Comparison of ENCODE assay signal across 21 mouse cellular contexts in the genomic region with DNA sequence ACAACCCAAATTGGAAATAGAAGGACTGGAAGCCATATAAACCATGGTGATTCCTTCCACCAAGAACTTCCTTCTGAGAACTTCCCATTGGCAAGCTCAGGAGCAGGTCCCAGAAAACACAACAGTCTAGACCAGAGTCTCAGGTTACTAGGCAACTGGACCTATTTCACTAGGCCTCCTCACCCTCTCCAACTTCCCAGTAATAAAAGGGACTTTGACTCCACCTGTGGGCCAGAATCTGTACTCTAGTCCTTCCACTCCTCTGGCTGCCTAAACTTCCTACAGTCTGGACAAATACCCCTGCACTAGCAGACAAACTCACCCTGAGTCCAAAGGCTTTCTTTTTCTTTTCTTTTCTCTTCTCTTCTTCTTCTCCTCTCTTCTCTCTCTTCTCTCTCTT. TPM values are rescaled to one million over a fixed set of nuclear protein-coding genes. Genes with fewer than 3 reads are reported as not detected.
DNase-seq lines count a peak whose midpoint lies in the region; ATAC-seq and TF ChIP-seq lines count a peak whose summit lies in the region.
"Had no signal": no experiment of that assay in that cellular context is flagged by ENCODE, and none has a peak within 500 bp of the region (broad histone marks: within the 10 kb centered on the region; RNA-seq: fewer than 3 reads in every experiment).

No protein-coding gene starts in this region.

- no peak overlapping the region for H3K9ac ChIP-seq in kidney, postnatal 0 days (ENCODE audit: low read depth, low read length)
- no peak overlapping the region for H3K9ac ChIP-seq in CH12.LX (ENCODE audit: insufficient read depth, low read depth)
- H3K9ac ChIP-seq in midbrain, postnatal 0 days (replicated peaks; ENCODE audit: low read length, poor library complexity, severe bottlenecking) = no peak overlapping the region
- H3K9ac ChIP-seq: embryonic facial prominence, embryonic 12.5 days; lung, embryonic 15.5 days; midbrain, embryonic 12.5 days; neural tube, embryonic 12.5 days had no signal

- no peak for TF ChIP-seq CTCF in kidney, postnatal 0 days (IDR thresholded peaks at IDR 0.05; ENCODE audit: low read depth)
- peak in 1 of 2 experiments; percentile 66; a peak in 2 of 4 replicates for TF ChIP-seq CTCF in CH12.LX (conservative IDR thresholded peaks at IDR 0.05 in 1 of 2, IDR thresholded peaks at IDR 0.05 in 1 of 2; ENCODE audit: low read depth in 2 of 2, low read length in 2 of 2)
- no peak for TF ChIP-seq CTCF in left cerebral cortex, adult 2 months (IDR thresholded peaks at IDR 0.05)
- no peak for TF ChIP-seq CTCF in midbrain, postnatal 0 days (IDR thresholded peaks at IDR 0.05)

- TF ChIP-seq POLR2A in CH12.LX (IDR thresholded peaks at IDR 0.05; ENCODE audit: low read depth, low read length) = no peak

- H3K4me2 ChIP-seq in kidney, postnatal 0 days (ENCODE audit: low read length) = no peak overlapping the region
- no peak overlapping the region for H3K4me2 ChIP-seq in CH12.LX (ENCODE audit: insufficient read depth, low read depth, poor library complexity, severe bottlenecking)
- no peak overlapping the region for H3K4me2 ChIP-seq in midbrain, postnatal 0 days (ENCODE audit: low read depth, low read length, poor library complexity, severe bottlenecking)
- H3K4me2 ChIP-seq: embryonic facial prominence, embryonic 12.5 days; lung, embryonic 15.5 days; midbrain, embryonic 12.5 days; neural tube, embryonic 12.5 days had no signal

- no peak overlapping the region for H3K27ac ChIP-seq in kidney, postnatal 0 days
- no peak overlapping the region for H3K27ac ChIP-seq in CH12.LX (ENCODE audit: insufficient read depth, low read depth)
- no peak overlapping the region for H3K27ac ChIP-seq in left cerebral cortex, adult 2 months
- H3K27ac ChIP-seq in midbrain, postnatal 0 days (ENCODE audit: low read depth, low read length) = no peak overlapping the region
- H3K27ac ChIP-seq: embryonic facial prominence, embryonic 12.5 days; lung, embryonic 15.5 days; midbrain, embryonic 12.5 days; neural tube, embryonic 12.5 days had no signal

- ATAC-seq in kidney, postnatal 0 days (replicated peaks; ENCODE audit: low FRiP score, low read depth) = no peak
- ATAC-seq in hematopoietic stem cell, adult 5-6 weeks (replicated peaks in 1 of 2; ENCODE audit: insufficient read depth in 1 of 2, low FRiP score in 2 of 2, low TSS enrichment in 1 of 2, low read depth in 1 of 2, poor library complexity in 2 of 2, severe bottlenecking in 2 of 2) = peak; percentile 88 to 95
- no peak for ATAC-seq in midbrain, postnatal 0 days (ENCODE audit: low FRiP score)
- ATAC-seq: inflammation-experienced regulatory T-cells, adult 6 months had no signal

- no peak for TF ChIP-seq EP300 in CH12.LX (IDR thresholded peaks at IDR 0.05; ENCODE audit: low read length)

- in situ Hi-C loops in CH12.LX (cut with MboI; ENCODE audit: low pct_ligation_motif_present, low pct_unique_long_range_greater_than_20kb, low sequenced_read_pairs) = no loop called here

- H3K79me2 ChIP-seq in CH12.LX (replicated peaks; ENCODE audit: control insufficient read depth, extremely low read depth, insufficient read depth, poor library complexity, severe bottlenecking) = no peaks in the 10 kb centered on the region

- H3K4me1 ChIP-seq in kidney, postnatal 0 days (replicated peaks; ENCODE audit: insufficient read depth, low read length) = no peaks in the 10 kb centered on the region
- H3K4me1 ChIP-seq in CH12.LX (ENCODE audit: control insufficient read depth in 1 of 2, insufficient read depth in 2 of 2) = peaks cover 0 to 4% of the 10 kb centered on the region in 2 experiments; a peak in 2 of 4 replicates
- H3K4me1 ChIP-seq in midbrain, postnatal 0 days (ENCODE audit: insufficient read depth, low read length) = no peaks in the 10 kb centered on the region
- H3K4me1 ChIP-seq: embryonic facial prominence, embryonic 12.5 days; lung, embryonic 15.5 days; midbrain, embryonic 12.5 days; neural tube, embryonic 12.5 days had no signal

- no peak overlapping the region for H3K4me3 ChIP-seq in kidney, postnatal 0 days (replicated peaks; ENCODE audit: low read depth, low read length)
- no peak overlapping the region for H3K4me3 ChIP-seq in CH12.LX (replicated peaks in 1 of 3; ENCODE audit: low read depth in 2 of 3, low read length in 2 of 3, poor library complexity in 1 of 3)
- no peak overlapping the region for H3K4me3 ChIP-seq in left cerebral cortex, adult 2 months
- H3K4me3 ChIP-seq in midbrain, postnatal 0 days (ENCODE audit: low read depth, low read length) = no peak overlapping the region
- H3K4me3 ChIP-seq: embryonic facial prominence, embryonic 12.5 days; lung, embryonic 15.5 days; midbrain, embryonic 12.5 days; neural tube, embryonic 12.5 days had no signal

- intact Hi-C loops in left cerebral cortex, adult 2 months (cut with DNase I) = no loop called here

- dilution Hi-C loops in CH12.LX (cut with MboI; ENCODE audit: extremely low pct_ligation_motif_present, extremely low pct_unique_long_range_greater_than_20kb, low sequenced_read_pairs) = no loop called here

- no peaks in the 10 kb centered on the region for H3K9me3 ChIP-seq in kidney, postnatal 0 days (replicated peaks; ENCODE audit: low read length)
- no peaks in the 10 kb centered on the region for H3K9me3 ChIP-seq in CH12.LX (replicated peaks; ENCODE audit: low read length)
- H3K9me3 ChIP-seq in midbrain, postnatal 0 days (ENCODE audit: low read length) = no peaks in the 10 kb centered on the region
- H3K9me3 ChIP-seq: embryonic facial prominence, embryonic 12.5 days; lung, embryonic 15.5 days; midbrain, embryonic 12.5 days; neural tube, embryonic 12.5 days had no signal

- DNase-seq in kidney, postnatal 0 days (ENCODE audit: low spot score) = peak; percentile 4
- no peak for DNase-seq in kidney, adult 8-10 months
- DNase-seq in CH12.LX (ENCODE audit: extremely low read depth) = peak; percentile 48
- DNase-seq in splenic B cell, adult 2 months (ENCODE audit: low read depth, low spot score) = peak; percentile 38
- DNase-seq in left cerebral cortex, adult 2 months (ENCODE audit: extremely low spot score in 1 of 2, low spot score in 2 of 2) = no peak
- no peak for DNase-seq in midbrain, postnatal 0 days (ENCODE audit: low spot score)
- no peak for DNase-seq in urinary bladder, postnatal 10 days (ENCODE audit: low spot score)
- DNase-seq: gastrocnemius, postnatal 14 days; heart, postnatal 4 days had no signal

- H3K27me3 ChIP-seq in kidney, postnatal 0 days (ENCODE audit: insufficient read depth, low read length) = no peaks in the 10 kb centered on the region
- H3K27me3 ChIP-seq in CH12.LX (replicated peaks) = no peaks in the 10 kb centered on the region
- H3K27me3 ChIP-seq in splenic B cell, adult 2 months (ENCODE audit: control insufficient read depth, insufficient read depth, low read length, poor library complexity, severe bottlenecking) = no peaks in the 10 kb centered on the region
- no peaks in the 10 kb centered on the region for H3K27me3 ChIP-seq in midbrain, postnatal 0 days (ENCODE audit: insufficient read depth, low read length)
- H3K27me3 ChIP-seq: embryonic facial prominence, embryonic 12.5 days; lung, embryonic 15.5 days; midbrain, embryonic 12.5 days; neural tube, embryonic 12.5 days had no signal

- H3K36me3 ChIP-seq in kidney, postnatal 0 days (ENCODE audit: insufficient read depth, low read length) = no peaks in the 10 kb centered on the region
- no peaks in the 10 kb centered on the region for H3K36me3 ChIP-seq in CH12.LX (replicated peaks in 1 of 2; ENCODE audit: control insufficient read depth in 1 of 2, insufficient read depth in 1 of 2, low read length in 1 of 2)
- H3K36me3 ChIP-seq in splenic B cell, adult 2 months (ENCODE audit: control insufficient read depth, insufficient read depth, low read length, poor library complexity, severe bottlenecking) = no peaks in the 10 kb centered on the region
- no peaks in the 10 kb centered on the region for H3K36me3 ChIP-seq in midbrain, postnatal 0 days (ENCODE audit: insufficient read depth, low read length)
- H3K36me3 ChIP-seq: embryonic facial prominence, embryonic 12.5 days; lung, embryonic 15.5 days; midbrain, embryonic 12.5 days; neural tube, embryonic 12.5 days had no signal

- peak; percentile 74 for TF ChIP-seq RAD21 in CH12.LX (IDR thresholded peaks at IDR 0.05; ENCODE audit: low read depth, low read length)

TF ChIP-seq in CH12.LX, 34 proteins besides CTCF, POLR2A, EP300 and RAD21 (continues in another document):
- TF ChIP-seq BHLHE40 (IDR thresholded peaks at IDR 0.05; ENCODE audit: low read depth, low read length) = no peak
- no peak for TF ChIP-seq POLR2AphosphoS2 (IDR thresholded peaks at IDR 0.05; ENCODE audit: low read depth, low read length)
- TF ChIP-seq SMC3 (IDR thresholded peaks at IDR 0.05; ENCODE audit: low read depth, low read length) = peak; percentile 77
- no peak for TF ChIP-seq E2F4 (IDR thresholded peaks at IDR 0.05; ENCODE audit: insufficient replicate concordance, low read depth, low read length)
- no peak for TF ChIP-seq TCF12 (IDR thresholded peaks at IDR 0.05; ENCODE audit: low read depth, low read length)

RNA-seq across cellular contexts. Expression of gene Glipr1l1, which starts 8.8 kb away (rescaled TPM):
- not detected in 2 replicates for polyA plus RNA-seq in kidney, postnatal 0 days (2015; fragmentation: Nextera tagmentation; extraction: Ambion mirVana)
- total RNA-seq in CH12.LX (2012; rRNA removed) = not detected in 2 replicates
- not detected in 2 replicates for total RNA-seq in CH12.LX (2014; rRNA removed)
- polyA plus RNA-seq in CH12.LX (2012; ENCODE audit: insufficient read length, low read depth) = not detected in 2 replicates
- total RNA-seq in hematopoietic stem cell, adult 5-6 weeks (2017) = not detected in 2 replicates
- total RNA-seq in left cerebral cortex, adult 2 months (2021) = not detected
- total RNA-seq in midbrain, postnatal 0 days (2014; rRNA removed) = 0.77 TPM in 1 of 2 replicates, not detected in the other
- 0.17 TPM in 1 of 2 replicates, not detected in the other for polyA plus RNA-seq in midbrain, postnatal 0 days (2015; fragmentation: Nextera tagmentation; extraction: Ambion mirVana)
- total RNA-seq: adrenal gland, postnatal 4 days; gastrocnemius, postnatal 14 days; heart, postnatal 4 days; layer of hippocampus, postnatal 10 days; left cerebral cortex, postnatal 25 days; liver, adult 2 months had no signal
- polyA plus RNA-seq: C2C12; embryonic facial prominence, embryonic 12.5 days; inflammation-experienced regulatory T-cells, adult 6 months; liver, adult 2 months; lung, embryonic 15.5 days; midbrain, embryonic 12.5 days; neural tube, embryonic 12.5 days; stomach, embryonic 14.5 days had no signal

RNA-seq across cellular contexts. Expression of gene Glipr1l2, which starts 31.9 kb away (rescaled TPM):
- not detected in 2 replicates for polyA plus RNA-seq in kidney, postnatal 0 days (2015; fragmentation: Nextera tagmentation; extraction: Ambion mirVana)
- total RNA-seq in CH12.LX (2012; rRNA removed) (not detected in 2 replicates), CH12.LX (2014; rRNA removed) (not detected in 2 replicates)
- not detected in 2 replicates for polyA plus RNA-seq in CH12.LX (2012; ENCODE audit: insufficient read length, low read depth)
- not detected in 2 replicates for total RNA-seq in hematopoietic stem cell, adult 5-6 weeks (2017)
- total RNA-seq in left cerebral cortex, adult 2 months (2021) = not detected
- total RNA-seq in midbrain, postnatal 0 days (2014; rRNA removed) = not detected in 2 replicates
- not detected in 2 replicates for polyA plus RNA-seq in midbrain, postnatal 0 days (2015; fragmentation: Nextera tagmentation; extraction: Ambion mirVana)
- total RNA-seq: adrenal gland, postnatal 4 days; gastrocnemius, postnatal 14 days; heart, postnatal 4 days; layer of hippocampus, postnatal 10 days; left cerebral cortex, postnatal 25 days; liver, adult 2 months had no signal
- polyA plus RNA-seq: C2C12; embryonic facial prominence, embryonic 12.5 days; inflammation-experienced regulatory T-cells, adult 6 months; liver, adult 2 months; lung, embryonic 15.5 days; midbrain, embryonic 12.5 days; neural tube, embryonic 12.5 days; stomach, embryonic 14.5 days had no signal

RNA-seq across cellular contexts. Expression of gene Glipr1, which starts 48.8 kb away (rescaled TPM):
- polyA plus RNA-seq in kidney, postnatal 0 days (2015; fragmentation: Nextera tagmentation; extraction: Ambion mirVana) = 1.3 and 2.4 TPM in 2 replicates
- total RNA-seq in CH12.LX (2012; rRNA removed) (341 and 362 TPM in 2 replicates), CH12.LX (2014; rRNA removed) (907 and 1,004 TPM in 2 replicates)
- 471 and 472 TPM in 2 replicates for polyA plus RNA-seq in CH12.LX (2012; ENCODE audit: insufficient read length, low read depth)
- 334 and 380 TPM in 2 replicates for total RNA-seq in hematopoietic stem cell, adult 5-6 weeks (2017)
- 1 to 10 TPM in 1 of 2 experiments, under 1 TPM in 1; 0.97 to 2.2 TPM for total RNA-seq in left cerebral cortex, adult 2 months (2021)
- 0.49 and 2.7 TPM in 2 replicates for total RNA-seq in midbrain, postnatal 0 days (2014; rRNA removed)
- 0.85 and 1.2 TPM in 2 replicates for polyA plus RNA-seq in midbrain, postnatal 0 days (2015; fragmentation: Nextera tagmentation; extraction: Ambion mirVana)

Comparison
In these comparisons a context has a peak if more than half of its experiments do, and no peak if none do; other contexts are left out.
1. DNase-seq: peak in kidney, postnatal 0 days (single experiment), CH12.LX (single experiment) and splenic B cell, adult 2 months (single experiment); none in kidney, adult 8-10 months (0 of 2), left cerebral cortex, adult 2 months (0 of 2), midbrain, postnatal 0 days (single experiment) and urinary bladder, postnatal 10 days (single experiment).
2. ATAC-seq: peak in hematopoietic stem cell, adult 5-6 weeks (2 of 2); none in kidney, postnatal 0 days (single experiment) and midbrain, postnatal 0 days (single experiment).
3. RNA of gene Glipr1, which starts 48.8 kb away (total RNA-seq): 341 to 1,004 TPM in CH12.LX and 334 to 380 TPM in hematopoietic stem cell, adult 5-6 weeks; 0.97 to 2.2 TPM in left cerebral cortex, adult 2 months and 0.49 to 2.7 TPM in midbrain, postnatal 0 days; every median in the first group is over 10 times any median in the second.